Mouse (Mus musculus) heart, postnatal 0 days (tissue): Measurements from ENCODE around the gene Bri3. TPM values are rescaled to one million over a fixed set of nuclear protein-coding genes. Genes with fewer than 3 reads are reported as not detected.

ENCODE experiments used
- ATAC-seq: fragments of 200-750 bp; cut with Nextera tagmentation; 2 replicates; pipeline ENCODE4 v1.8.0; 2017; ENCODE audit warnings: low read depth, moderate number of reproducible peaks, moderate library complexity; ENCODE audit not compliant: insufficient read depth
- DNase-seq: peaks from one replicate; pipeline ENCODE4 v3.0.0-alpha.2; 2016; ENCODE audit warnings: low spot score
- H3K27ac ChIP-seq: fragments of 300-500 bp; sonication (generic); 2 replicates; pipeline ENCODE4 v1.5.1; 2014; ENCODE audit warnings: low read depth, mild to moderate bottlenecking
- H3K27me3 ChIP-seq: fragments of 300-500 bp; sonication (generic); 2 replicates; pipeline ENCODE4 v1.6.1; 2014; ENCODE audit warnings: low read length, mixed read lengths; ENCODE audit not compliant: control insufficient read depth, insufficient read depth
- H3K36me3 ChIP-seq: fragments of 300-500 bp; sonication (generic); replicated peaks from 2 replicates; pipeline ENCODE4 v1.6.1; 2014; ENCODE audit warnings: low read length, mixed read lengths; ENCODE audit not compliant: control insufficient read depth, insufficient read depth
- H3K4me1 ChIP-seq: fragments of 300-500 bp; sonication (generic); 2 replicates; pipeline ENCODE4 v1.6.1; 2014; ENCODE audit warnings: antibody characterized with exemption; ENCODE audit not compliant: control insufficient read depth, insufficient read depth
- H3K4me2 ChIP-seq: fragments of 300-500 bp; sonication (generic); 2 replicates; pipeline ENCODE4 v1.6.1; 2014; ENCODE audit warnings: low read depth, mild to moderate bottlenecking, low read length, moderate library complexity
- H3K4me3 ChIP-seq: fragments of 300-500 bp; sonication (generic); 2 replicates; pipeline ENCODE4 v1.5.1; 2014; ENCODE audit warnings: low read depth, low read length
- H3K9ac ChIP-seq: fragments of 300-500 bp; sonication (generic); replicated peaks from 2 replicates; pipeline ENCODE4 v1.6.1; 2014; ENCODE audit warnings: low read depth, low read length, mixed read lengths
- H3K9me3 ChIP-seq: fragments of 300-500 bp; sonication (generic); replicated peaks from 2 replicates; pipeline ENCODE4 v1.6.1; 2016; ENCODE audit warnings: low read length; ENCODE audit not compliant: control insufficient read depth
- CTCF ChIP-seq: IDR thresholded peaks from 2 replicates; pipeline ENCODE4 v1.5.1; 2016; ENCODE audit warnings: antibody characterized with exemption, control low read depth, low read depth
- EP300 ChIP-seq: IDR thresholded peaks from 2 replicates; pipeline ENCODE4 v1.6.1; 2016; ENCODE audit warnings: antibody characterized with exemption, low read depth
- WGBS: fragments of 180-500 bp; shearing (Covaris S2); extraction: QIAGEN DNeasy Blood & Tissue Kit; methylation state at CpG from one replicate; pipeline ENCODE4 v1.1.7; 2014; 5-methylcytosine and 5-hydroxymethylcytosine counted together
- polyA plus RNA-seq: library from polyadenylated mRNA; unstranded; fragments of >200 nt; fragmentation: Nextera tagmentation; extraction: Ambion mirVana; gene quantifications from 2 replicates; pipeline ENCODE4 v1.2.1, GENCODE M21; 2015
- total RNA-seq: library from RNA; depleted of rRNA; stranded (reverse); fragments of >200 nt; gene quantifications from 2 replicates; pipeline ENCODE4 v1.2.3, GENCODE M21; 2014; ENCODE audit warnings: low replicate concordance

Gene Bri3
- total and polyA plus RNA-seq, 2 experiments from 2014 or later: 71.0 to 304 TPM

- Histone ChIP-seq H3K36me3 (no peaks in the 10 kb centered on the region), H3K9ac (no peak overlapping the region), H3K4me2 (no peak overlapping the region), H3K9me3 (no peaks in the 10 kb centered on the region), H3K27me3 (no peaks in the 10 kb centered on the region), H3K4me3 (no peak overlapping the region), H3K27ac (no peak overlapping the region), H3K4me1 (peaks cover 17% of the 10 kb centered on the region)
- TF ChIP-seq EP300 (no peak), CTCF (no peak)
- DNase-seq (no peak), ATAC-seq (no peak)
- WGBS: 84% methylated on average over 12 of the region's 12 CpGs
Observed at GRCm38 (mm10) chr5:144314731-144315494, 70.7 kb downstream of the Bri3 start.

- Histone ChIP-seq H3K4me1 (peaks cover 26% of the 10 kb centered on the region), H3K27me3 (no peaks in the 10 kb centered on the region), H3K9me3 (no peaks in the 10 kb centered on the region), H3K4me2 (no peak overlapping the region), H3K9ac (no peak overlapping the region), H3K36me3 (no peaks in the 10 kb centered on the region), H3K4me3 (no peak overlapping the region), H3K27ac (no peak overlapping the region)
- 63% methylated on average over 3 of the region's 3 CpGs for WGBS
- DNase-seq (no peak), ATAC-seq (no peak)
- TF ChIP-seq CTCF (no peak), EP300 (no peak)
Observed at GRCm38 (mm10) chr5:144316442-144316841, 72.2 kb downstream of the Bri3 start.

- ATAC-seq (no peak), DNase-seq (no peak)
- no peak for TF ChIP-seq EP300
- no peak for TF ChIP-seq CTCF
- Histone ChIP-seq H3K9ac (no peak overlapping the region), H3K4me2 (no peak overlapping the region), H3K27me3 (no peaks in the 10 kb centered on the region), H3K4me3 (no peak overlapping the region), H3K9me3 (no peaks in the 10 kb centered on the region), H3K27ac (no peak overlapping the region), H3K4me1 (peaks cover 25% of the 10 kb centered on the region), H3K36me3 (no peaks in the 10 kb centered on the region)
- WGBS: 89% methylated on average over 8 of the region's 8 CpGs
Observed at GRCm38 (mm10) chr5:144317426-144317825, 73.2 kb downstream of the Bri3 start.

GRCm38 (mm10) chr5:144318286-144318685, 74.0 kb downstream of the Bri3 start:
- Histone ChIP-seq H3K9me3 (no peaks in the 10 kb centered on the region), H3K9ac (no peak overlapping the region), H3K27me3 (no peaks in the 10 kb centered on the region), H3K36me3 (no peaks in the 10 kb centered on the region), H3K27ac (peak overlapping the region; percentile 32; the same call in 1 of the 2 replicates), H3K4me3 (no peak overlapping the region), H3K4me1 (peaks cover 22% of the 10 kb centered on the region), H3K4me2 (no peak overlapping the region)
- ATAC-seq (no peak), DNase-seq (no peak)
- WGBS: 44% methylated on average over 6 of the region's 6 CpGs
- no peak for TF ChIP-seq EP300
- no peak for TF ChIP-seq CTCF

GRCm38 (mm10) chr5:144321681-144322080, 77.4 kb downstream of the Bri3 start:
- peak overlapping the region; percentile 76 for H3K27ac ChIP-seq
- no peaks in the 10 kb centered on the region for H3K36me3 ChIP-seq
- DNase-seq: peak; percentile 74
- ATAC-seq: peak; percentile 67
- no peak overlapping the region for H3K4me3 ChIP-seq
- TF ChIP-seq EP300: no peak
- TF ChIP-seq CTCF: no peak
- H3K4me1 ChIP-seq: peaks cover 15% of the 10 kb centered on the region
- WGBS: 18% methylated on average over 7 of the region's 7 CpGs
- no peaks in the 10 kb centered on the region for H3K9me3 ChIP-seq
- H3K4me2 ChIP-seq: no peak overlapping the region
- no peak overlapping the region for H3K9ac ChIP-seq
- no peaks in the 10 kb centered on the region for H3K27me3 ChIP-seq
